Mouse (Mus musculus) heart, adult 2 months (tissue): ENCODE results near the gene Zbtb34.

Source experiments
- CTCF ChIP-seq: fragments of 200-600 bp; IDR thresholded peaks from 2 replicates; pipeline ENCODE4 v1.8.1; 2022; ENCODE audit warnings: antibody characterized with exemption, mild to moderate bottlenecking, moderate library complexity
- EP300 ChIP-seq: fragments of 200-500 bp; IDR thresholded peaks from 2 replicates; pipeline ENCODE4 v1.6.1; 2011; ENCODE audit warnings: low read depth, low read length, control low read depth; ENCODE audit not compliant: insufficient read depth

DNA sequence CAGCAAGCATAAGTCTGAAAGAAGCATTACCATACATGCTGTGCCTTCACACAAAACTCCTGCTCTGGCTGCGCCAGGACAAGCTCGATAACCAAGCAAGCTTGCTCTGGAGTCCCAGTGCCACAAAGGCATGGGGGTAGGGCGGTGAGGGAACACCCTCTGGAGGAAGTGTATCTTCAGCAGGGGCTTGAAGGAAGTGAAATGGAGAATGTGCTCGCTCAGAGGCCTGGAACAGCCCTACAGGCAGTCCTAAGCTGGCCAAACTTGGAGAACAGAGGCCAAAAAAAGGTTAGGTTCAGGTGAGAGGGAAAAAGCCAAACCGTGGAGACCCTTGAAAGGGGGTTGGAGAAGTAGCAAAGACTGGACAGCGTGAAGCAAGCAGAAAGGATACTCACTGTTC is 1.8 kb downstream of the Zbtb34 start:
- TF ChIP-seq EP300 (no peak), CTCF (no peak)
